Mouse (Mus musculus) heart, adult 2 months (tissue): ENCODE results near the gene Cd6. TPM values are rescaled to one million over a fixed set of nuclear protein-coding genes. Genes with fewer than 3 reads are reported as not detected.

Experiments
- DNase-seq, 2 experiments: peaks; one replicate each; pipeline ENCODE4 v3.0.0; 2021
- H3K27ac ChIP-seq: fragments of 200-600 bp; 2 replicates; pipeline ENCODE4 v1.8.1; 2022
- H3K27me3 ChIP-seq: fragments of 200-500 bp; 2 replicates; pipeline ENCODE4 v1.6.1; 2012; ENCODE audit warnings: mild to moderate bottlenecking, low read length, inconsistent platforms, mixed read lengths; ENCODE audit not compliant: control insufficient read depth, insufficient read depth
- H3K36me3 ChIP-seq: fragments of 200-500 bp; 2 replicates; pipeline ENCODE4 v1.6.1; 2012; ENCODE audit warnings: low read length, inconsistent platforms; ENCODE audit not compliant: control insufficient read depth, insufficient read depth
- H3K4me1 ChIP-seq: fragments of 200-500 bp; 2 replicates; pipeline ENCODE4 v1.6.1; 2011; ENCODE audit warnings: low read length; ENCODE audit not compliant: control insufficient read depth, insufficient read depth
- H3K4me3 ChIP-seq: fragments of 200-600 bp; 2 replicates; pipeline ENCODE4 v1.8.1; 2022
- H3K79me2 ChIP-seq: fragments of 200-500 bp; replicated peaks from 2 replicates; pipeline ENCODE4 v1.6.1; 2012; ENCODE audit warnings: mild to moderate bottlenecking, inconsistent platforms, low read length, moderate library complexity, mixed read lengths; ENCODE audit not compliant: control insufficient read depth, insufficient read depth
- H3K9ac ChIP-seq: fragments of 200-500 bp; 2 replicates; pipeline ENCODE4 v1.6.1; 2012; ENCODE audit warnings: low read depth, mild to moderate bottlenecking, control low read depth, inconsistent platforms, low read length, mixed read lengths
- CTCF ChIP-seq: fragments of 200-600 bp; IDR thresholded peaks from 2 replicates; pipeline ENCODE4 v1.8.1; 2022; ENCODE audit warnings: antibody characterized with exemption, mild to moderate bottlenecking, moderate library complexity
- EP300 ChIP-seq: fragments of 200-500 bp; IDR thresholded peaks from 2 replicates; pipeline ENCODE4 v1.6.1; 2011; ENCODE audit warnings: low read depth, low read length, control low read depth; ENCODE audit not compliant: insufficient read depth
- POLR2A ChIP-seq: fragments of 200-500 bp; IDR thresholded peaks from 2 replicates; pipeline ENCODE4 v1.6.1; 2011; ENCODE audit warnings: mild to moderate bottlenecking, low read depth, low read length, control low read depth; ENCODE audit not compliant: insufficient read depth
- WGBS: fragments of 180-500 bp; shearing (Covaris S2); methylation state at CpG from one replicate; pipeline ENCODE4 v1.1.7; 2018; 5-methylcytosine and 5-hydroxymethylcytosine counted together
- intact Hi-C: fragments of 180-260 bp; cut with DNase I; formaldehyde crosslinking; loops from one replicate; pipeline ENCODE4 v1.15.1; 2025
- long read RNA-seq: library from polyadenylated mRNA; stranded (forward); transcript quantifications from one replicate; pipeline ENCODE4 v2.0.0, GENCODE M21; 2021
- polyA plus RNA-seq: library from polyadenylated mRNA; depleted of rRNA; stranded (reverse); fragments of >200 nt; gene quantifications from 2 replicates; pipeline ENCODE4 v1.2.3, GENCODE M21; 2012; rRNA removed
- total RNA-seq, 2 experiments: library from RNA; stranded (reverse); gene quantifications; 2 replicates each; pipeline ENCODE4 v1.2.3; 2021

Gene Cd6
- total RNA-seq (under 1 TPM in 1 of 2 experiments, not detected in 1; 0.07 TPM), polyA plus RNA-seq (0.44 and 0.76 TPM in 2 replicates)
- long read RNA-seq, partial matches to known transcripts, result 1 of 1 reads
- long read RNA-seq, other reads (novel, unspliced or antisense), result 0 of 1 reads

GRCm38 (mm10) chr19:10829436-10830175 is at the start of gene Cd6:
Gene Cd6 (minus strand): TSS chr19:10830058.
- DNase-seq, result no peak
- H3K79me2 ChIP-seq, result no peaks in the 10 kb centered on the region
- no peak within 1 kb of the TSS for H3K27ac ChIP-seq
- WGBS, result 86% methylated on average over 16 of the region's 16 CpGs
- no peaks in the 10 kb centered on the region for H3K27me3 ChIP-seq
- no peaks in the 10 kb centered on the region for H3K36me3 ChIP-seq
- no peak for TF ChIP-seq EP300
- TF ChIP-seq POLR2A, result no peak
- no peak for TF ChIP-seq CTCF
- no peak within 1 kb of the TSS for H3K4me3 ChIP-seq
- intact Hi-C loops, result loop anchor here (5.0 kb wide), 1 partner anchor 128 kb away; no protein-coding TSS in a partner anchor
- no peaks in the 10 kb centered on the region for H3K4me1 ChIP-seq
- H3K9ac ChIP-seq, result no peak within 1 kb of the TSS

GRCm38 (mm10) chr19:10878201-10878837 is 48.5 kb upstream of the Cd6 start:
- no peaks in the 10 kb centered on the region for H3K27me3 ChIP-seq
- 72% methylated on average over 7 of the region's 7 CpGs for WGBS
- DNase-seq, result no peak
- peaks cover 12% of the 10 kb centered on the region for H3K4me1 ChIP-seq
- no peak overlapping the region for H3K27ac ChIP-seq
- no peak for TF ChIP-seq CTCF
- no peak for TF ChIP-seq EP300
- TF ChIP-seq POLR2A, result no peak
- intact Hi-C loops, result loop anchor here (5.0 kb wide), 1 partner anchor 739 kb away; no protein-coding TSS in a partner anchor
- no peak overlapping the region for H3K4me3 ChIP-seq
- H3K9ac ChIP-seq, result no peak overlapping the region
- H3K36me3 ChIP-seq, result peaks cover 2% of the 10 kb centered on the region
- H3K79me2 ChIP-seq, result peaks cover 3% of the 10 kb centered on the region; the same call in 1 of the 2 replicates

- H3K36me3 ChIP-seq, result no peaks in the 10 kb centered on the region; the same call in 1 of the 2 replicates
- no peaks in the 10 kb centered on the region; the same call in 1 of the 2 replicates for H3K79me2 ChIP-seq
- no peak overlapping the region for H3K4me3 ChIP-seq
- TF ChIP-seq CTCF (no peak), POLR2A (no peak), EP300 (no peak)
- intact Hi-C loops, result no loop called here
- no peaks in the 10 kb centered on the region for H3K27me3 ChIP-seq
- H3K9ac ChIP-seq, result no peak overlapping the region
- no peak overlapping the region for H3K27ac ChIP-seq
- H3K4me1 ChIP-seq, result peaks cover 5% of the 10 kb centered on the region
- 80% methylated on average over 14 of the region's 14 CpGs for WGBS
- no peak for DNase-seq
These were observed 41.6 kb upstream of the Cd6 start for GRCm38 (mm10) chr19:10871328-10871961.

GRCm38 (mm10) chr19:10870676-10871075 is 40.8 kb upstream of the Cd6 start:
- intact Hi-C loops, result no loop called here
- 90% methylated on average over 3 of the region's 3 CpGs for WGBS
- DNase-seq, result no peak
- H3K79me2 ChIP-seq, result no peaks in the 10 kb centered on the region; the same call in 1 of the 2 replicates
- no peak overlapping the region for H3K9ac ChIP-seq
- no peak for TF ChIP-seq EP300
- no peak for TF ChIP-seq POLR2A
- TF ChIP-seq CTCF, result no peak
- no peaks in the 10 kb centered on the region; the same call in 1 of the 2 replicates for H3K36me3 ChIP-seq
- H3K27ac ChIP-seq, result no peak overlapping the region
- peaks cover 5% of the 10 kb centered on the region for H3K4me1 ChIP-seq
- no peaks in the 10 kb centered on the region for H3K27me3 ChIP-seq
- no peak overlapping the region for H3K4me3 ChIP-seq

GRCm38 (mm10) chr19:10869886-10870527 is 40.1 kb upstream of the Cd6 start, which contains the start of gene Tmem132a:
Gene Tmem132a (minus strand): TSS chr19:10869940.
- Histone ChIP-seq H3K27me3 (no peaks in the 10 kb centered on the region), H3K9ac (peak within 1 kb of the TSS; percentile 80), H3K79me2 (no peaks in the 10 kb centered on the region), H3K4me1 (peaks cover 5% of the 10 kb centered on the region), H3K4me3 (peak within 1 kb of the TSS; percentile 86), H3K36me3 (no peaks in the 10 kb centered on the region), H3K27ac (peak within 1 kb of the TSS; percentile 77; the same call in 1 of the 2 replicates)
- 10% methylated on average over 8 of the region's 8 CpGs for WGBS
- intact Hi-C loops, result no loop called here
- no peak for TF ChIP-seq POLR2A
- TF ChIP-seq EP300, result no peak
- no peak for TF ChIP-seq CTCF
- no peak for DNase-seq
